Mouse (Mus musculus) ES-Bruce4 (cell line): Measurements from ENCODE around the gene Kif2a.

Experiments
- CTCF ChIP-seq: IDR thresholded peaks from one replicate; pipeline ENCODE4 v1.8.1; 2011; ENCODE audit warnings: low read depth, low read length
- EP300 ChIP-seq: IDR thresholded peaks from 2 replicates; pipeline ENCODE4 v1.6.1; 2011; ENCODE audit warnings: low read depth, low read length; ENCODE audit not compliant: insufficient read depth
- POLR2A ChIP-seq: IDR thresholded peaks from one replicate; pipeline ENCODE4 v1.8.1; 2011; ENCODE audit warnings: low read length; ENCODE audit not compliant: insufficient read depth

DNA sequence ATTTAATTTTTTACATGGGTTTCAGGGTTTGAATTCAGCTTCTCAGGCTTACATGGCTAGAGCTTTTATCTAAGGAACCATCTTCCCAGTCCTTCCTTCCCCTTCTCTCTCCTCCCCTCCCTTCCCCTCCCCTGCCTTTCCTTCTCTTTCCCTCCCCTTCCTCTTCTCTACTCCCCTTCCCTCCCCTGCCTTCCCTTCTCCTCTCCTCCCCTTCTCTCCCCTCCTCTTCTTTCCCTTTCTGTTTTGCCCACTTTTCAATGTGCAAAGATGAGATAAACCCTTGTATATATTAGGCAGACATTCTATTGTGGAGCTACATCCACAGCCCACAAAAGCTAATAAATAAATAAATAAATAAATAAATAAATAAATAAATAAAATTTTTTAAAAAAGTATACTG is 9.3 kb upstream of the Kif2a start:
- TF ChIP-seq CTCF, result no peak
- TF ChIP-seq POLR2A, result no peak
- no peak for TF ChIP-seq EP300
